Mouse (Mus musculus) gastrocnemius, adult 8-10 months (tissue): ENCODE results near the gene Krt36. TPM values are rescaled to one million over a fixed set of nuclear protein-coding genes. Genes with fewer than 3 reads are reported as not detected.
A peak's percentile ranks its signal among the peaks of the same experiment; 100 is the strongest.

Source experiments
- DNase-seq, 2 experiments: peaks; one replicate each; pipeline ENCODE4 v3.0.0; 2022; ENCODE audit warnings: low spot score in 2 of 2
- total RNA-seq, 4 experiments: library from RNA; stranded (reverse); gene quantifications; 2 replicates each; pipeline ENCODE4 v1.2.4; 2022

The Krt36 gene
- not detected for total RNA-seq

GRCm38 (mm10) chr11:100105576-100106122 lies at the start of gene Krt36:
Gene Krt36 (minus strand): TSS chr11:100105626.
- DNase-seq: no peak

- DNase-seq: no peak
Observed at GRCm38 (mm10) chr11:100148615-100149330, 43.3 kb upstream of the Krt36 start, which contains the start of gene Krt19. Gene Krt19 (minus strand): TSS chr11:100148665.

- DNase-seq: no peak
Observed at GRCm38 (mm10) chr11:100147566-100148353, 42.3 kb upstream of the Krt36 start.

GRCm38 (mm10) chr11:100145858-100146560 lies 40.6 kb upstream of the Krt36 start:
- no peak for DNase-seq

GRCm38 (mm10) chr11:100145104-100145503 lies 39.7 kb upstream of the Krt36 start:
- DNase-seq: no peak

GRCm38 (mm10) chr11:100140966-100141365 lies 35.5 kb upstream of the Krt36 start:
- DNase-seq: peak; percentile 16 to 51

GRCm38 (mm10) chr11:100139391-100139790 lies 34.0 kb upstream of the Krt36 start:
- no peak for DNase-seq

- DNase-seq: no peak
Observed at GRCm38 (mm10) chr11:100138809-100139208, 33.4 kb upstream of the Krt36 start.

- DNase-seq: no peak
Observed at GRCm38 (mm10) chr11:100137693-100138092, 32.3 kb upstream of the Krt36 start.

- DNase-seq: no peak
Observed at GRCm38 (mm10) chr11:100136559-100136958, 31.1 kb upstream of the Krt36 start.

- no peak for DNase-seq
Observed at GRCm38 (mm10) chr11:100135731-100136130, 30.3 kb upstream of the Krt36 start, which contains the start of gene Krt15. Gene Krt15 (minus strand): TSS chr11:100135928.

- no peak for DNase-seq
Observed at GRCm38 (mm10) chr11:100124901-100125300, 19.5 kb upstream of the Krt36 start.

- no peak for DNase-seq
Observed at GRCm38 (mm10) chr11:100121466-100121865, 16.0 kb upstream of the Krt36 start, which contains the start of gene Krt13. Gene Krt13 (minus strand): TSS chr11:100121566.

GRCm38 (mm10) chr11:100120331-100120730 lies 14.9 kb upstream of the Krt36 start:
- DNase-seq: no peak

- no peak for DNase-seq
Observed at GRCm38 (mm10) chr11:100113742-100114029, 8.3 kb upstream of the Krt36 start.

GRCm38 (mm10) chr11:100112935-100113741 lies 7.7 kb upstream of the Krt36 start:
- no peak for DNase-seq

- no peak for DNase-seq
Observed at GRCm38 (mm10) chr11:100102693-100103429, 2.6 kb downstream of the Krt36 start.

GRCm38 (mm10) chr11:100100391-100100790 lies 5.0 kb downstream of the Krt36 start:
- DNase-seq: no peak

GRCm38 (mm10) chr11:100097819-100098218 lies 7.6 kb downstream of the Krt36 start:
- no peak for DNase-seq

- DNase-seq: no peak
Observed at GRCm38 (mm10) chr11:100096141-100096540, 9.3 kb downstream of the Krt36 start, which contains the start of gene Krt35. Gene Krt35 (minus strand): TSS chr11:100096241.
